Mouse (Mus musculus) testis, adult 2 months (tissue): ENCODE data around the gene Hpn. TPM values are rescaled to one million over a fixed set of nuclear protein-coding genes. Genes with fewer than 3 reads are reported as not detected.

Source experiments
- H3K27ac ChIP-seq: fragments of 200-500 bp; 2 replicates; pipeline ENCODE4 v1.5.1; 2012; ENCODE audit warnings: low read depth, low read length; ENCODE audit not compliant: control insufficient read depth, insufficient read depth
- H3K27me3 ChIP-seq: fragments of 200-500 bp; 2 replicates; pipeline ENCODE4 v1.6.1; 2012; ENCODE audit warnings: mild to moderate bottlenecking, low read length, moderate library complexity; ENCODE audit not compliant: control insufficient read depth, insufficient read depth
- H3K36me3 ChIP-seq: fragments of 200-500 bp; 2 replicates; pipeline ENCODE4 v1.6.1; 2012; ENCODE audit warnings: mild to moderate bottlenecking, low read length; ENCODE audit not compliant: control insufficient read depth, insufficient read depth
- H3K4me1 ChIP-seq: fragments of 200-500 bp; 2 replicates; pipeline ENCODE4 v1.6.1; 2012; ENCODE audit warnings: low read length; ENCODE audit not compliant: control insufficient read depth, insufficient read depth
- H3K4me3 ChIP-seq: fragments of 200-500 bp; 2 replicates; pipeline ENCODE4 v1.5.1; 2012; ENCODE audit warnings: low read depth, mild to moderate bottlenecking, low read length, moderate library complexity, mixed read lengths; ENCODE audit not compliant: control insufficient read depth
- CTCF ChIP-seq: fragments of 200-500 bp; IDR thresholded peaks from 2 replicates; pipeline ENCODE4 v1.5.1; 2012; ENCODE audit warnings: low read depth, mild to moderate bottlenecking, inconsistent platforms, low read length, moderate library complexity; ENCODE audit not compliant: control insufficient read depth, insufficient read depth, insufficient replicate concordance
- POLR2A ChIP-seq: fragments of 200-500 bp; IDR thresholded peaks from 2 replicates; pipeline ENCODE4 v1.6.1; 2012; ENCODE audit warnings: low read depth, mild to moderate bottlenecking, inconsistent platforms, low read length, moderate library complexity; ENCODE audit not compliant: control insufficient read depth
- polyA plus RNA-seq: library from polyadenylated mRNA; depleted of rRNA; stranded (reverse); fragments of >200 nt; gene quantifications from 2 replicates; pipeline ENCODE4 v1.2.3, GENCODE M21; 2012; rRNA removed

Gene Hpn
- polyA plus RNA-seq, 1 experiment: 0.73 TPM

- TF ChIP-seq POLR2A (no peak), CTCF (no peak)
- H3K36me3 ChIP-seq: no peaks in the 10 kb centered on the region
- no peak overlapping the region for H3K4me3 ChIP-seq
- peaks cover 9% of the 10 kb centered on the region for H3K4me1 ChIP-seq
- H3K27me3 ChIP-seq: no peaks in the 10 kb centered on the region; the same call in 1 of the 2 replicates
- H3K27ac ChIP-seq: no peak overlapping the region
Measured at GRCm38 (mm10) chr7:31050487-31050886, 64.6 kb downstream of the Hpn start.

DNA sequence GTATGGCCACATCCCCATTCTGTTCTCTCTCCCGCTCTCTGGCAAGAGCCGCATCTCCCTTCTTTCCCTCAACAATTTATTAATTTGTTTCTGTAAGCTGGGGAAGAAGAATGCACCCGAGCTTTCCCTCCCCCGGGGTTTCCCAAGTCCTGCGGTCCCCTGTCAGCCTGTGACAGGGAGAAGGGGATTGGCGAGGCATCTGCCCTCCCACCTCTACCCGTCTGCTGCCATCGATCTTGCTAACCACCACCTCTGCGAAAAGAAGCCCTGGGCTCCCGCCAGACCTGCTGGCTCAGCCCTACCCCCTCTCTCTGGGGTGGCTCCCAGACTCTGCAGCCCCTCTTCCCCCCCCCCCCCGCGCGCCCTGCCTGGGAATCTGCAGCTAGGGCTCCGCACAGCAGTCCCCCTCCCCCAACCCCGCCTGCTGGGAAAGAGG lies 65.2 kb downstream of the Hpn start:
- no peak for TF ChIP-seq POLR2A
- no peak for TF ChIP-seq CTCF
- peaks cover 9% of the 10 kb centered on the region for H3K4me1 ChIP-seq
- H3K36me3 ChIP-seq: no peaks in the 10 kb centered on the region
- no peak overlapping the region for H3K4me3 ChIP-seq
- H3K27me3 ChIP-seq: no peaks in the 10 kb centered on the region; the same call in 1 of the 2 replicates
- no peak overlapping the region for H3K27ac ChIP-seq

- peaks cover 9% of the 10 kb centered on the region for H3K4me1 ChIP-seq
- no peak overlapping the region for H3K27ac ChIP-seq
- no peaks in the 10 kb centered on the region for H3K36me3 ChIP-seq
- TF ChIP-seq CTCF: no peak
- no peak for TF ChIP-seq POLR2A
- H3K4me3 ChIP-seq: no peak overlapping the region
- H3K27me3 ChIP-seq: no peaks in the 10 kb centered on the region; the same call in 1 of the 2 replicates
Measured at GRCm38 (mm10) chr7:31049135-31049845, 65.8 kb downstream of the Hpn start.

Other genes with a start within 250 kb of the Hpn start
- gene Cd22, start 234.9 kb downstream of the Hpn start, polyA plus RNA-seq: 0.08 and 0.41 TPM in 2 replicates
- gene Mag, start 200.4 kb downstream of the Hpn start, polyA plus RNA-seq: 18.2 and 21.3 TPM in 2 replicates
- gene Hamp2, start 190.6 kb downstream of the Hpn start, polyA plus RNA-seq: 0.38 and 1.5 TPM in 2 replicates
- gene Hamp, start 171.3 kb downstream of the Hpn start, polyA plus RNA-seq: not detected in 2 replicates
- gene Usf2, start 158.5 kb downstream of the Hpn start, polyA plus RNA-seq: 27.0 and 31.3 TPM in 2 replicates
- 24.4 and 30.2 TPM in 2 replicates for gene Lsr, start 141.8 kb downstream of the Hpn start, polyA plus RNA-seq
- gene Fam187b, start 141.5 kb downstream of the Hpn start, polyA plus RNA-seq: 524 and 525 TPM in 2 replicates
- 8.3 and 12.1 TPM in 2 replicates for gene Fxyd5, start 72.8 kb downstream of the Hpn start, polyA plus RNA-seq
- 1.3 and 1.6 TPM in 2 replicates for gene Fxyd7, start 63.8 kb downstream of the Hpn start, polyA plus RNA-seq
- gene Fxyd1, start 58.1 kb downstream of the Hpn start, polyA plus RNA-seq: 94.7 and 104 TPM in 2 replicates
- 2.0 TPM in 2 replicates for gene Lgi4, start 55.9 kb downstream of the Hpn start, polyA plus RNA-seq
- gene Fxyd3, start 38.6 kb downstream of the Hpn start, polyA plus RNA-seq: 0.64 and 6.4 TPM in 2 replicates
- gene Scn1b, start 11.7 kb upstream of the Hpn start, polyA plus RNA-seq: 1.4 and 1.8 TPM in 2 replicates
- 35.1 and 35.3 TPM in 2 replicates for gene Gramd1a, start 40.6 kb upstream of the Hpn start, polyA plus RNA-seq
- gene Scgb2b2, start 175.2 kb upstream of the Hpn start, polyA plus RNA-seq: not detected in 2 replicates
- gene Scgb1b2, start 176.5 kb upstream of the Hpn start, polyA plus RNA-seq: not detected in 2 replicates
- gene Scgb2b3, start 246.8 kb upstream of the Hpn start, polyA plus RNA-seq: not detected in 2 replicates